11 mouse cellular contexts compared by ENCODE assay signal in genomic region chr2:75955709-75956108, GRCm38 (mm10). TPM values are rescaled to one million over a fixed set of nuclear protein-coding genes. Genes with fewer than 3 reads are reported as not detected.
"Had no signal": no experiment of that assay in that cellular context is flagged by ENCODE, and none has a peak within 500 bp of the region (broad histone marks: within the 10 kb centered on the region; RNA-seq: fewer than 3 reads in every experiment).

No protein-coding gene starts in this region.

- H3K27me3 ChIP-seq: lung, embryonic 15.5 days; midbrain, embryonic 12.5 days had no signal

- H3K9me3 ChIP-seq: limb, embryonic 15.5 days; liver, embryonic 12.5 days; lung, embryonic 15.5 days; midbrain, embryonic 12.5 days had no signal

- H3K4me2 ChIP-seq: limb, embryonic 15.5 days; liver, embryonic 12.5 days; lung, embryonic 15.5 days; midbrain, embryonic 12.5 days had no signal

- H3K4me1 ChIP-seq: liver, embryonic 12.5 days had no signal

- H3K9ac ChIP-seq: limb, embryonic 15.5 days; liver, embryonic 12.5 days; lung, embryonic 15.5 days; midbrain, embryonic 12.5 days had no signal

- DNase-seq: kidney, adult 11 months; kidney, adult 9 months; kidney, postnatal 10 days; right cerebral cortex, postnatal 4 days; spleen, adult 18-20 months; thymus, postnatal 36 days had no signal

- ATAC-seq: liver, embryonic 12.5 days had no signal

- H3K27ac ChIP-seq: limb, embryonic 15.5 days; liver, embryonic 12.5 days; lung, embryonic 15.5 days; midbrain, embryonic 12.5 days had no signal

- H3K36me3 ChIP-seq: limb, embryonic 15.5 days; liver, embryonic 12.5 days; lung, embryonic 15.5 days; midbrain, embryonic 12.5 days had no signal

- H3K4me3 ChIP-seq: limb, embryonic 15.5 days; liver, embryonic 12.5 days; lung, embryonic 15.5 days; midbrain, embryonic 12.5 days had no signal

RNA-seq across cellular contexts. Expression of gene Ttc30a2, which starts 22.3 kb away (rescaled TPM):
- total RNA-seq: megakaryocyte-erythroid progenitor cell, adult 5-6 weeks had no signal
- polyA plus RNA-seq: liver, embryonic 12.5 days had no signal
